Mouse (Mus musculus) forebrain, postnatal 0 days (tissue): ENCODE measurements around the gene Syt2. TPM values are rescaled to one million over a fixed set of nuclear protein-coding genes. Genes with fewer than 3 reads are reported as not detected.
A peak's percentile ranks its signal among the peaks of the same experiment; 100 is the strongest.

ENCODE experiments used
- ATAC-seq: fragments of 200-750 bp; cut with Nextera tagmentation; 2 replicates; pipeline ENCODE4 v1.8.0; 2017; ENCODE audit warnings: mild to moderate bottlenecking, moderate library complexity
- DNase-seq: peaks from one replicate; pipeline ENCODE4 v3.0.0-alpha.2; 2015
- H3K27ac ChIP-seq: fragments of 300-500 bp; sonication (generic); 2 replicates; pipeline ENCODE4 v1.5.1; 2014; ENCODE audit warnings: low read depth, mild to moderate bottlenecking, antibody characterized with exemption, low read length, moderate library complexity, mixed read lengths
- H3K27me3 ChIP-seq: fragments of 300-500 bp; sonication (generic); 2 replicates; pipeline ENCODE4 v1.6.1; 2014; ENCODE audit warnings: mild to moderate bottlenecking, low read length, mixed read lengths; ENCODE audit not compliant: insufficient read depth
- H3K36me3 ChIP-seq: fragments of 300-500 bp; sonication (generic); 2 replicates; pipeline ENCODE4 v1.6.1; 2014; ENCODE audit warnings: mild to moderate bottlenecking, moderate library complexity; ENCODE audit not compliant: insufficient read depth
- H3K4me1 ChIP-seq: fragments of 300-500 bp; sonication (generic); 2 replicates; pipeline ENCODE4 v1.6.1; 2014; ENCODE audit warnings: antibody characterized with exemption; ENCODE audit not compliant: insufficient read depth
- H3K4me2 ChIP-seq: fragments of 300-500 bp; sonication (generic); 2 replicates; pipeline ENCODE4 v1.6.1; 2014; ENCODE audit warnings: low read depth, mild to moderate bottlenecking, moderate library complexity
- H3K4me3 ChIP-seq: fragments of 300-500 bp; sonication (generic); 2 replicates; pipeline ENCODE4 v1.5.1; 2014; ENCODE audit warnings: low read depth, low read length, mixed read lengths
- H3K9ac ChIP-seq: fragments of 300-500 bp; sonication (generic); 2 replicates; pipeline ENCODE4 v1.6.1; 2014; ENCODE audit warnings: mild to moderate bottlenecking
- H3K9me3 ChIP-seq: fragments of 300-500 bp; sonication (generic); 2 replicates; pipeline ENCODE4 v1.6.1; 2016; ENCODE audit warnings: low read length
- CTCF ChIP-seq: sonication (generic); IDR thresholded peaks from 2 replicates; pipeline ENCODE4 v1.5.1; 2016; ENCODE audit warnings: antibody characterized with exemption, control low read depth, low read depth
- WGBS: fragments of 180-500 bp; shearing (Covaris S2); extraction: QIAGEN DNeasy Blood & Tissue Kit; methylation state at CpG from one replicate; pipeline ENCODE4 v1.1.7; 2014; 5-methylcytosine and 5-hydroxymethylcytosine counted together
- polyA plus RNA-seq: library from polyadenylated mRNA; unstranded; fragments of >200 nt; fragmentation: Nextera tagmentation; extraction: Ambion mirVana; gene quantifications from 2 replicates; pipeline ENCODE4 v1.2.1, GENCODE M21; 2015
- total RNA-seq: library from RNA; depleted of rRNA; stranded (reverse); fragments of >200 nt; gene quantifications from 2 replicates; pipeline ENCODE4 v1.2.3, GENCODE M21; 2014

Syt2 gene
- total and polyA plus RNA-seq, 2 experiments from 2014 or later: 1.3 to 1.6 TPM

GRCm38 (mm10) chr1:134614554-134614953 lies 31.9 kb upstream of the Syt2 start:
- no peak for TF ChIP-seq CTCF
- Histone ChIP-seq H3K9ac (no peak overlapping the region), H3K4me3 (no peak overlapping the region), H3K9me3 (no peaks in the 10 kb centered on the region), H3K36me3 (peaks cover 53% of the 10 kb centered on the region), H3K4me1 (no peaks in the 10 kb centered on the region), H3K27ac (no peak overlapping the region), H3K4me2 (no peak overlapping the region), H3K27me3 (no peaks in the 10 kb centered on the region)
- WGBS: 94% methylated on average over 5 of the region's 5 CpGs
- DNase-seq (no peak), ATAC-seq (no peak)

GRCm38 (mm10) chr1:134614988-134615387 lies 31.5 kb upstream of the Syt2 start:
- no peaks in the 10 kb centered on the region for H3K9me3 ChIP-seq
- H3K4me2 ChIP-seq: no peak overlapping the region
- H3K4me3 ChIP-seq: no peak overlapping the region
- H3K27ac ChIP-seq: no peak overlapping the region
- TF ChIP-seq CTCF: no peak
- no peak overlapping the region for H3K9ac ChIP-seq
- H3K36me3 ChIP-seq: peaks cover 58% of the 10 kb centered on the region
- ATAC-seq: no peak
- no peaks in the 10 kb centered on the region for H3K27me3 ChIP-seq
- 94% methylated on average over 2 of the region's 2 CpGs for WGBS
- no peak for DNase-seq
- H3K4me1 ChIP-seq: no peaks in the 10 kb centered on the region

GRCm38 (mm10) chr1:134617656-134618055 lies 28.8 kb upstream of the Syt2 start:
- H3K4me3 ChIP-seq: no peak overlapping the region
- no peaks in the 10 kb centered on the region for H3K4me1 ChIP-seq
- no peaks in the 10 kb centered on the region for H3K27me3 ChIP-seq
- no peaks in the 10 kb centered on the region for H3K9me3 ChIP-seq
- peaks cover 75% of the 10 kb centered on the region for H3K36me3 ChIP-seq
- ATAC-seq (no peak), DNase-seq (no peak)
- no peak for TF ChIP-seq CTCF
- H3K27ac ChIP-seq: no peak overlapping the region
- no peak overlapping the region for H3K9ac ChIP-seq
- WGBS: 84% methylated on average over 9 of the region's 9 CpGs
- no peak overlapping the region for H3K4me2 ChIP-seq

- Histone ChIP-seq H3K4me2 (no peak overlapping the region), H3K27me3 (no peaks in the 10 kb centered on the region), H3K36me3 (peaks cover 83% of the 10 kb centered on the region), H3K9ac (no peak overlapping the region), H3K27ac (no peak overlapping the region), H3K9me3 (no peaks in the 10 kb centered on the region), H3K4me3 (no peak overlapping the region), H3K4me1 (no peaks in the 10 kb centered on the region)
- DNase-seq (no peak), ATAC-seq (peak; percentile 34; the same call in 1 of the 2 replicates)
- no peak for TF ChIP-seq CTCF
- 88% methylated on average over 4 of the region's 4 CpGs for WGBS
Measured at GRCm38 (mm10) chr1:134625325-134625724, 21.2 kb upstream of the Syt2 start.

- H3K27me3 ChIP-seq: no peaks in the 10 kb centered on the region
- no peak overlapping the region for H3K9ac ChIP-seq
- H3K36me3 ChIP-seq: peaks cover 85% of the 10 kb centered on the region
- 94% methylated on average over 10 of the region's 10 CpGs for WGBS
- no peak overlapping the region for H3K4me2 ChIP-seq
- TF ChIP-seq CTCF: no peak
- H3K9me3 ChIP-seq: no peaks in the 10 kb centered on the region
- H3K4me1 ChIP-seq: no peaks in the 10 kb centered on the region
- H3K27ac ChIP-seq: no peak overlapping the region
- ATAC-seq: no peak
- DNase-seq: no peak
- H3K4me3 ChIP-seq: no peak overlapping the region
Measured at GRCm38 (mm10) chr1:134629455-134629854, 17.0 kb upstream of the Syt2 start.

GRCm38 (mm10) chr1:134634296-134634695 lies 12.2 kb upstream of the Syt2 start:
- TF ChIP-seq CTCF: no peak
- Histone ChIP-seq H3K4me3 (no peak overlapping the region), H3K4me2 (no peak overlapping the region), H3K27me3 (no peaks in the 10 kb centered on the region), H3K9ac (no peak overlapping the region), H3K36me3 (peaks cover 45% of the 10 kb centered on the region), H3K4me1 (0 out of 2 replicates have a peak, but pooled peaks cover 5% of the 10 kb centered on the region), H3K27ac (no peak overlapping the region), H3K9me3 (no peaks in the 10 kb centered on the region)
- no peak for DNase-seq
- no peak for ATAC-seq
- WGBS: 73% methylated on average over 7 of the region's 7 CpGs

GRCm38 (mm10) chr1:134636245-134636644 lies 10.2 kb upstream of the Syt2 start:
- no peaks in the 10 kb centered on the region for H3K27me3 ChIP-seq
- ATAC-seq (peak; percentile 68), DNase-seq (no peak)
- no peak overlapping the region for H3K4me3 ChIP-seq
- H3K4me1 ChIP-seq: 0 out of 2 replicates have a peak, but pooled peaks cover 5% of the 10 kb centered on the region
- no peaks in the 10 kb centered on the region for H3K9me3 ChIP-seq
- no peak overlapping the region for H3K9ac ChIP-seq
- TF ChIP-seq CTCF: no peak
- peaks cover 25% of the 10 kb centered on the region for H3K36me3 ChIP-seq
- H3K4me2 ChIP-seq: no peak overlapping the region
- H3K27ac ChIP-seq: no peak overlapping the region
- WGBS: 66% methylated on average over 3 of the region's 3 CpGs
